Mouse (Mus musculus) limb, embryonic 11.5 days (tissue): ENCODE measurements around the gene Fam129b. TPM values are rescaled to one million over a fixed set of nuclear protein-coding genes. Genes with fewer than 3 reads are reported as not detected.

Experiments used
- ATAC-seq: fragments of 200-750 bp; cut with Nextera tagmentation; 2 replicates; pipeline ENCODE4 v1.8.0; 2017; ENCODE audit warnings: low read depth; ENCODE audit not compliant: insufficient number of reproducible peaks, low FRiP score, low TSS enrichment
- DNase-seq: peaks from one replicate; pipeline ENCODE4 v3.0.0-alpha.2; 2015; ENCODE audit warnings: low spot score
- H3K27ac ChIP-seq: fragments of 300-500 bp; sonication (generic); replicated peaks from 2 replicates; pipeline ENCODE4 v1.5.1; 2014; ENCODE audit warnings: low read depth, mild to moderate bottlenecking, low read length
- H3K27me3 ChIP-seq: fragments of 300-500 bp; sonication (generic); 2 replicates; pipeline ENCODE4 v1.6.1; 2014; ENCODE audit warnings: mild to moderate bottlenecking, low read length, mixed read lengths; ENCODE audit not compliant: control insufficient read depth, insufficient read depth
- H3K36me3 ChIP-seq: fragments of 300-500 bp; sonication (generic); 2 replicates; pipeline ENCODE4 v1.6.1; 2014; ENCODE audit warnings: mild to moderate bottlenecking, low read length, moderate library complexity, mixed read lengths; ENCODE audit not compliant: control insufficient read depth, insufficient read depth
- H3K4me1 ChIP-seq: fragments of 300-500 bp; sonication (generic); 2 replicates; pipeline ENCODE4 v1.6.1; 2014; ENCODE audit warnings: low read length, mixed read lengths; ENCODE audit not compliant: control insufficient read depth, insufficient read depth
- H3K4me2 ChIP-seq: fragments of 300-500 bp; sonication (generic); 2 replicates; pipeline ENCODE4 v1.6.1; 2014; ENCODE audit warnings: low read depth, mild to moderate bottlenecking, moderate library complexity; ENCODE audit not compliant: severe bottlenecking
- H3K4me3 ChIP-seq: fragments of 300-500 bp; sonication (generic); 2 replicates; pipeline ENCODE4 v1.5.1; 2014; ENCODE audit warnings: low read depth, low read length
- H3K9ac ChIP-seq: fragments of 300-500 bp; sonication (generic); 2 replicates; pipeline ENCODE4 v1.6.1; 2014; ENCODE audit warnings: mild to moderate bottlenecking, low read length
- H3K9me3 ChIP-seq: fragments of 300-500 bp; sonication (generic); 2 replicates; pipeline ENCODE4 v1.6.1; 2016; ENCODE audit warnings: low read length; ENCODE audit not compliant: control insufficient read depth
- WGBS: fragments of 180-500 bp; shearing (Covaris S2); extraction: QIAGEN DNeasy Blood & Tissue Kit; methylation state at CpG from one replicate; pipeline ENCODE4 v1.1.7; 2014; 5-methylcytosine and 5-hydroxymethylcytosine counted together
- polyA plus RNA-seq: library from polyadenylated mRNA; unstranded; fragments of >200 nt; fragmentation: Nextera tagmentation; extraction: Ambion mirVana; gene quantifications from 2 replicates; pipeline ENCODE4 v1.2.1, GENCODE M21; 2014

The Fam129b gene
- polyA plus RNA-seq, 1 experiment from 2014 or later = 23.2 TPM

GRCm38 (mm10) chr2:32904637-32905036 lies 28.7 kb downstream of the Fam129b start:
- no peak for DNase-seq
- 94% methylated on average over 5 of the region's 5 CpGs for whole genome bisulfite sequencing
- Histone ChIP-seq H3K4me3 (no peak overlapping the region), H3K4me1 (peaks cover 24% of the 10 kb centered on the region), H3K4me2 (no peak overlapping the region), H3K27ac (no peak overlapping the region), H3K9me3 (no peaks in the 10 kb centered on the region), H3K27me3 (no peaks in the 10 kb centered on the region), H3K36me3 (no peaks in the 10 kb centered on the region; the same call in 1 of the 2 replicates), H3K9ac (no peak overlapping the region)
- ATAC-seq = no peak

- no peak overlapping the region for H3K4me2 ChIP-seq
- WGBS = 86% methylated on average over 8 of the region's 8 CpGs
- H3K9ac ChIP-seq = no peak overlapping the region
- H3K4me1 ChIP-seq = peaks cover 24% of the 10 kb centered on the region
- no peaks in the 10 kb centered on the region for H3K27me3 ChIP-seq
- H3K9me3 ChIP-seq = no peaks in the 10 kb centered on the region
- H3K36me3 ChIP-seq = no peaks in the 10 kb centered on the region; the same call in 1 of the 2 replicates
- no peak overlapping the region for H3K4me3 ChIP-seq
- ATAC-seq (no peak), DNase-seq (no peak)
- H3K27ac ChIP-seq = no peak overlapping the region
Observed at GRCm38 (mm10) chr2:32905297-32905696, 29.4 kb downstream of the Fam129b start.

GRCm38 (mm10) chr2:32907442-32907841 lies 31.5 kb downstream of the Fam129b start:
- Histone ChIP-seq H3K4me2 (no peak overlapping the region), H3K27me3 (no peaks in the 10 kb centered on the region), H3K36me3 (no peaks in the 10 kb centered on the region; the same call in 1 of the 2 replicates), H3K4me1 (peaks cover 24% of the 10 kb centered on the region), H3K9me3 (no peaks in the 10 kb centered on the region), H3K9ac (no peak overlapping the region), H3K4me3 (no peak overlapping the region), H3K27ac (peak overlapping the region; percentile 56; the same call in 1 of the 2 replicates)
- ATAC-seq (no peak), DNase-seq (no peak)
- 74% methylated on average over 8 of the region's 8 CpGs for WGBS

- H3K4me3 ChIP-seq = no peak overlapping the region
- no peak overlapping the region for H3K9ac ChIP-seq
- no peaks in the 10 kb centered on the region for H3K9me3 ChIP-seq
- no peak overlapping the region for H3K4me2 ChIP-seq
- no peaks in the 10 kb centered on the region for H3K27me3 ChIP-seq
- WGBS = 11% methylated on average over 6 of the region's 6 CpGs
- ATAC-seq (0 out of 2 replicates have a peak, but pooled peaks have one; percentile 46), DNase-seq (peak; percentile 52)
- H3K36me3 ChIP-seq = no peaks in the 10 kb centered on the region; the same call in 1 of the 2 replicates
- 0 out of 2 replicates have a peak overlapping the region, but pooled peaks have one; percentile 56 for H3K27ac ChIP-seq
- H3K4me1 ChIP-seq = peaks cover 24% of the 10 kb centered on the region
Observed at GRCm38 (mm10) chr2:32908272-32908671, 32.4 kb downstream of the Fam129b start.

GRCm38 (mm10) chr2:32908796-32909195 lies 32.9 kb downstream of the Fam129b start:
- DNase-seq (no peak), ATAC-seq (no peak)
- Histone ChIP-seq H3K9me3 (no peaks in the 10 kb centered on the region), H3K27me3 (no peaks in the 10 kb centered on the region), H3K9ac (no peak overlapping the region), H3K36me3 (no peaks in the 10 kb centered on the region; the same call in 1 of the 2 replicates), H3K4me1 (peaks cover 24% of the 10 kb centered on the region), H3K4me3 (no peak overlapping the region), H3K27ac (peak overlapping the region; percentile 51; the same call in 1 of the 2 replicates), H3K4me2 (no peak overlapping the region)
- 72% methylated on average over 11 of the region's 11 CpGs for WGBS

GRCm38 (mm10) chr2:32911639-32912182 lies 35.8 kb downstream of the Fam129b start:
- no peak overlapping the region for H3K4me3 ChIP-seq
- peaks cover 30% of the 10 kb centered on the region for H3K4me1 ChIP-seq
- H3K4me2 ChIP-seq = no peak overlapping the region
- H3K27ac ChIP-seq = no peak overlapping the region
- H3K36me3 ChIP-seq = no peaks in the 10 kb centered on the region; the same call in 1 of the 2 replicates
- no peaks in the 10 kb centered on the region for H3K27me3 ChIP-seq
- H3K9me3 ChIP-seq = no peaks in the 10 kb centered on the region
- DNase-seq = no peak
- 87% methylated on average over 7 of the region's 7 CpGs for WGBS
- no peak for ATAC-seq
- H3K9ac ChIP-seq = no peak overlapping the region

GRCm38 (mm10) chr2:32912210-32912804 lies 36.4 kb downstream of the Fam129b start:
- no peaks in the 10 kb centered on the region; the same call in 1 of the 2 replicates for H3K36me3 ChIP-seq
- H3K9ac ChIP-seq = no peak overlapping the region
- no peak overlapping the region for H3K4me2 ChIP-seq
- no peaks in the 10 kb centered on the region for H3K9me3 ChIP-seq
- H3K4me3 ChIP-seq = no peak overlapping the region
- no peaks in the 10 kb centered on the region for H3K27me3 ChIP-seq
- H3K4me1 ChIP-seq = peaks cover 25% of the 10 kb centered on the region
- 32% methylated on average over 19 of the region's 19 CpGs for WGBS
- H3K27ac ChIP-seq = no peak overlapping the region
- ATAC-seq (no peak), DNase-seq (peak; percentile 91)

- no peaks in the 10 kb centered on the region; the same call in 1 of the 2 replicates for H3K36me3 ChIP-seq
- no peak overlapping the region for H3K4me2 ChIP-seq
- no peak overlapping the region for H3K4me3 ChIP-seq
- no peak for ATAC-seq
- no peak for DNase-seq
- H3K27ac ChIP-seq = peak overlapping the region; percentile 68
- WGBS = 76% methylated on average over 5 of the region's 5 CpGs
- peaks cover 31% of the 10 kb centered on the region for H3K4me1 ChIP-seq
- no peaks in the 10 kb centered on the region for H3K9me3 ChIP-seq
- H3K27me3 ChIP-seq = no peaks in the 10 kb centered on the region
- peak overlapping the region; percentile 23 for H3K9ac ChIP-seq
Observed at GRCm38 (mm10) chr2:32914362-32914761, 38.4 kb downstream of the Fam129b start.
